Mouse (Mus musculus): ENCODE data around the gene Gm8362.
A peak's percentile ranks its signal among the peaks of the same experiment; 100 is the strongest.
"Not testable (repeated sequence)": the region's sequence is repeated elsewhere in the genome, so short reads cannot be mapped to it uniquely, and the experiment has no call there.

Gene Gm8362

DNA sequence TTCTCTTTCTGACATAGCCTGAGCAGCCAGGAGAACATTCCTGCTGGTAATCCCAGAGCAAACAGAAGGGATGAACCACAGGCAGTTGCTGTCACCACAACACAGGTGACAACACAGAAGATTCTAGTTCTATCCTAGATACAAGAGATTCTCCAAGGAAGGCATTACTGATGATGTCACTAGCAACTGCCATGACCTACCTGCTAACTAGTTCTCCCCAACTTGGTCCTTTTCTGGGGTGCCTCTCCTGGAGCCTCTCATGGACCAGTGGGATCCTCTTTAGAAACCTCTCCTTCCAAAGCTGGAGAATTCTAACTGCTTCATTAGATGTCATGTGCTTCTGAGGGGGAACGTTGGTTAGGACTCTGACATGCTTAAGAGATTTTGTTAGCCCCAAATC, at the start of gene Gm8362:
Gene Gm8362, minus strand, starts transcription at position 101 of the 400 bp plus-strand sequence.
- DNase-seq (ENCODE audit: extremely low spot score): not testable (repeated sequence)

DNA sequence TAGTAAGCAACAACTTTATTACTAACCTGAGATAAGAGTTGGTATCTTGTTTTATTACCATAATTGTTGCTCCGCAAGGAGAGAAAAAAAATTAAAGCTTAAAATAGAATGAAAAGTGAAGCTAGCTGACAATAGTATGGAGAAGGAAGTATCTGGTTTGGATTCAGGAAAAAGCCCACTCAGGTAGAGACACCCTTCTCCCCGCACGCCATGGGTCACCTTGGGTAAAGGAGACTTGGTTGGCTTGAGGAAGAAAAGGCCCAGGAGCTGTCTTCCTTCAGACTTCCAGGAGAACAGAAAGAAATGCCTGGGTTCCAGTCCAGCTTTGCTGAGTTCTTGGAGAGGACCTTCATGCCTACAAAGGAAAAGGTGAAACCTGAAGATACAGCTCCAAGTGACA, 49.1 kb upstream of the Gm8362 start:
- DNase-seq (ENCODE audit: extremely low spot score): not testable (repeated sequence)

DNA sequence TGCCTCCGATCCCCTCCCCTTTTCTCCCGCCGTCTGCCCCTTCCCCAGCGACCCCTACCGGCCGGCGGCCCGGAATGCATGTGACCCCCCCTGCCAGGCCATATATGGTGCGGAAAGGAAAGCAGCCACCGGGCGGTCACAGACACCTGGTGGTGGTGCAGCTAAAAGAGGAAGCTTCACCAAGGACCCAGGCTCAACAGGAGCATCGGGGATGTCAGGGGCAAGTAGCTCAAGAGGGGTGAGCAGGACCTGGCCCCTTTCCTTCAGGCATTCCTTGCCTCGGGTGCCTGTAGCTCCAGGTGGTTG, 17.0 kb downstream of the Gm8362 start:
- DNase-seq (ENCODE audit: extremely low spot score): not testable (repeated sequence)

DNA sequence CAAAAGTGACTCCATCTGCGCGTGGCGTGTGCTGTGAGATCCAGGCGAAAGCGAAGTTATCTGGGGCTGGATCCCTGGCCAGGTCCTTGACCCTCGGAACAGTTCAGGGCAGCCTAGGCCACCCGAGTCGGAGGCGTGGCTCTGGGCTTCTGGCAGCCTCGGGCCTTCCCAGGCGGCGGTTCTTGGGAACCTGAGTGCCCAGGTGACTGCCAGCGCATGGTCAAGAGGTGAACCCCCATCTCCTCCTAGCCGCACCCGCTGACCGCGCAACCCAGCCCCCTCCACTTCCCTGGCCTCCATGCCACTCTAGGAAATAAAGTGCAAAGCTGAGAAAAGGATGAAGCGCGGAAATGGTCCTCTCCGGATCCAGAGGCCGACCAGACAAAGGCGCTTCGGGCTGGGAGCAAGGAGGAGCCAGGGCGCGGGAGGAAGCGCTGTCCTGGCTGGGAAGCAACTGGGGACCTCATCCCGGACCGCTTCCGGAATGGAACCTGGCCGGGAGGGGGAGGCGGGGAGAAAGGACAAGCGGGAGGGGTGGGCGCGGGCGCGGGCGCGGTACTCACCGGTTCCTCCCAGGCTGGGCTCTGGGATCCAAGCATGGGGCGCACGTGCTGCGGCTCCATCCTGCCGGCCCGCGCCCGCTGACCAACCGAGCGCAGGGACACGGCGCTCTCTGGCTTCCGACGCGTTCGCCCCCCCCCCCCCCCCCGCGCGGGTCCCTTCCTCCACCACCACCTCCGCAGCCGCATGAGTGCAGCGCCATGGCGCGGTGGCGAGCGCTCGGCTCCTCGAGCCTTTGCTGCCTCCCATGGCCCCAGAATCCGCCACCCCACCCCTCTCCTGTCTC, 17.6 kb downstream of the Gm8362 start:
- DNase-seq (ENCODE audit: extremely low spot score): peak; percentile 14

DNA sequence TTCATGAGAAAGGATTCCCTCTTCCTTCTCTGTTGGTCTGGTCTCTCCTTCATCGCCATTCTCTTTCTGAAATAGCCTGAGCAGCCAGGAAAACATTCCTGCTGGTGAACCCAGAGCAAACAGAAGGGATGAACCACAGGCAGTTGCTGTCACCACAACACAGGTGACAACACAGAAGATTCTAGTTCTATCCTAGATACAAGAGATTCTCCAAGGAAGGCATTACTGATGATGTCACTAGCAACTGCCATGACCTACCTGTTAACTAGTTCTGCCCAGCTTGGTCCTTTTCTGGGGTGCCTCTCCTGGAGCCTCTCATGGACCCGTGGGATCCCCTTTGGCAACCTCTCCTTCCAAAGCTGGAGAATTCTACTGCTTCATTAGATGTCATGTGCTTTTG, 32.0 kb downstream of the Gm8362 start, which contains the start of gene Gm3636:
Gene Gm3636, minus strand, starts transcription at position 101 of the 400 bp plus-strand sequence.
- not testable (repeated sequence) for DNase-seq (ENCODE audit: extremely low spot score)

DNA sequence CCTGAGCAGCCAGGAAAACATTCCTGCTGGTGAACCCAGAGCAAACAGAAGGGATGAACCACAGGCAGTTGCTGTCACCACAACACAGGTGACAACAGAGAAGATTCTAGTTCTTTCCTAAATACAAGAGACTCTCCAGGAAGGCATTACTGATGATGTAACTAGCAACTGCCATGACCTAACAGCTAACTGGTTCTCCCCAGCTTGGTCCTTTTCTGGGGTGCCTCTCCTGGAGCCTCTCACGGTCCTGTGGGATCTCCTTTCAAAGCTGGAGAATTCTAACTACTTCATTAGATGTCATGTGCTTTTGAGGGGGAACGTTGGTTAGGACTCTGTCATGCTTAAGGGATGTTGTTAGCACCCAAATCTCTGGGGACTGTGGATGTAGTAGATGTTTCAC, 54.1 kb downstream of the Gm8362 start, which contains the start of gene Gm8050:
Gene Gm8050, minus strand, starts transcription at position 101 of the 400 bp plus-strand sequence.
- DNase-seq (ENCODE audit: extremely low spot score): not testable (repeated sequence)

All from embryo, embryonic 9.5 days (tissue).